Comparison of ENCODE assay signal across 7 mouse cellular contexts in the genomic region with DNA sequence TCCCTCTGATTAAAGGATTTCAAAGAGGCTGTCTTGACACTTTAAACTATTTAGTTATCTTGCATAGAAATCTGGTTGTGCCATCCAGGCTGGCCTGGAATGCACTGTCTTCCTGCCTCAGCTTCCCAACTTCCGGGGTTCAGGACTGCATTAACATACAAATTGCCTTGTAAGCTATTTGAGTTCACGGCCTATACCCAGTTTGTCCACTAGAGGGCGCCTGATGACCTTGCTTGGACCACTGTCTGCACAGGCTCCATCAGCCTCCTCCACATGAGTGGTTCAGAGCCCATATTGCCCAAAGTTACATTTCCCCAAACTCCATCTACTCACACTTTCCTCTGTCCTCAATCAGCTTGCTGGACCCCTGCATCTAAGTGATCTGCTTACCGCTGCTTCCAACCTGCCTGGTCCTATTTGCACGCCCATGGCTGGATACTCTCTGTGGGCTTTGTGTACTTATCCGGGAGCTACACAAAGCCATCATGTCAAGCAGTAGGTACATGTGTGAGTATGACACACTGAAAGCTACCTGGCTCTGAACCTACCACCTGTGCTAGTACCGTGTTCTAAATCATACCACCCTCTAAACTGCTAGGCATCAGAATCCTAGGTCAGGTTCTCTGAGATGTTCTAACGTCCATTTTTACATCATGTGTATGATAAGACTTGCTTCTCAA. TPM values are rescaled to one million over a fixed set of nuclear protein-coding genes. Genes with fewer than 3 reads are reported as not detected.
DNase-seq lines count a peak whose midpoint lies in the region; ATAC-seq and TF ChIP-seq lines count a peak whose summit lies in the region.

No protein-coding gene starts in this region.

- TF ChIP-seq CTCF in small intestine, adult 2 months (IDR thresholded peaks at IDR 0.05; ENCODE audit: extremely low read depth, insufficient read length, insufficient replicate concordance, low read depth, low read length): peak; percentile 98; the same call in 1 of the 2 replicates

- 54% methylated on average over 8 of the region's 8 CpGs for WGBS in intestine, embryonic 16.5 days
- 52% methylated on average over 8 of the region's 8 CpGs for WGBS in midbrain, embryonic 13.5 days
- 54% methylated on average over 8 of the region's 8 CpGs for WGBS in small intestine, adult 2 months

- H3K27me3 ChIP-seq in intestine, embryonic 16.5 days (replicated peaks; ENCODE audit: control insufficient read depth, insufficient read depth, low read length): no peaks in the 10 kb centered on the region
- H3K27me3 ChIP-seq in midbrain, embryonic 13.5 days: no peaks in the 10 kb centered on the region
- no peaks in the 10 kb centered on the region for H3K27me3 ChIP-seq in small intestine, adult 2 months (ENCODE audit: control insufficient read depth, insufficient read depth, low read length)

- no peak overlapping the region for H3K4me3 ChIP-seq in intestine, embryonic 16.5 days (ENCODE audit: low read length)
- no peak overlapping the region for H3K4me3 ChIP-seq in midbrain, embryonic 13.5 days (replicated peaks)
- no peak overlapping the region for H3K4me3 ChIP-seq in small intestine, adult 2 months (ENCODE audit: low read depth, low read length)

- H3K27ac ChIP-seq in intestine, embryonic 16.5 days (ENCODE audit: low read length): no peak overlapping the region
- H3K27ac ChIP-seq in midbrain, embryonic 13.5 days: no peak overlapping the region
- no peak overlapping the region for H3K27ac ChIP-seq in small intestine, adult 2 months (ENCODE audit: insufficient read depth, low read depth, low read length)

- intact Hi-C loops in gastrocnemius, postnatal 36 days (cut with DNase I): loop anchor here (1.0 to 10.0 kb wide), 3 partner anchors 125 to 595 kb away; a partner anchor contains a TSS
- intact Hi-C loops in left cerebral cortex, postnatal 36 days (cut with DNase I): loop anchor here (10.0 kb wide), 1 partner anchor 595 kb away; a partner anchor contains a TSS

- H3K4me1 ChIP-seq in intestine, embryonic 16.5 days (ENCODE audit: control insufficient read depth, insufficient read depth, low read length): peaks cover 8% of the 10 kb centered on the region; the same call in 1 of the 2 replicates
- H3K4me1 ChIP-seq in midbrain, embryonic 13.5 days (replicated peaks): no peaks in the 10 kb centered on the region
- H3K4me1 ChIP-seq in small intestine, adult 2 months (ENCODE audit: control insufficient read depth, insufficient read depth, insufficient read length, low read length): peaks cover 5% of the 10 kb centered on the region; the same call in 1 of the 2 replicates

- no peaks in the 10 kb centered on the region for H3K9me3 ChIP-seq in intestine, embryonic 16.5 days (ENCODE audit: control insufficient read depth, low read length)
- H3K9me3 ChIP-seq in midbrain, embryonic 13.5 days: no peaks in the 10 kb centered on the region

- no peak overlapping the region for H3K9ac ChIP-seq in intestine, embryonic 16.5 days (ENCODE audit: low read depth, low read length)
- H3K9ac ChIP-seq in midbrain, embryonic 13.5 days (replicated peaks): no peak overlapping the region

- peak; percentile 66 for DNase-seq in adrenal gland, adult 8-10 months
- DNase-seq in embryo, embryonic 11 days: peak; percentile 90
- DNase-seq in gastrocnemius, postnatal 36 days: peak; percentile 77 to 80
- peak; percentile 75 to 83 for DNase-seq in left cerebral cortex, postnatal 36 days (ENCODE audit: low spot score in 2 of 2)

- H3K4me2 ChIP-seq in intestine, embryonic 16.5 days (ENCODE audit: low read depth, low read length): no peak overlapping the region
- H3K4me2 ChIP-seq in midbrain, embryonic 13.5 days (replicated peaks): no peak overlapping the region

- H3K36me3 ChIP-seq in intestine, embryonic 16.5 days (ENCODE audit: control insufficient read depth, insufficient read depth, low read length): peaks cover 5% of the 10 kb centered on the region; the same call in 1 of the 2 replicates
- H3K36me3 ChIP-seq in midbrain, embryonic 13.5 days: no peaks in the 10 kb centered on the region
- H3K36me3 ChIP-seq in small intestine, adult 2 months (ENCODE audit: control insufficient read depth, insufficient read depth, low read length): peaks cover 33% of the 10 kb centered on the region

- ATAC-seq in intestine, embryonic 16.5 days: peak; percentile 75
- peak; percentile 91 for ATAC-seq in midbrain, embryonic 13.5 days

- no peak for TF ChIP-seq POLR2A in small intestine, adult 2 months (IDR thresholded peaks at IDR 0.05; ENCODE audit: low read depth, low read length)

RNA-seq across cellular contexts. Expression of a gene that starts 41.2 kb away (rescaled TPM):
- 10 to 100 TPM; 15.6 to 21.4 (median 20.1) TPM for total RNA-seq in adrenal gland, adult 8-10 months (2022)
- 10 to 100 TPM; 13.7 to 14.3 TPM for total RNA-seq in gastrocnemius, postnatal 36 days (2021)
- 22.3 and 23.6 TPM in 2 replicates for polyA plus RNA-seq in intestine, embryonic 16.5 days (2015; fragmentation: Nextera tagmentation; extraction: Ambion mirVana)
- total RNA-seq in left cerebral cortex, postnatal 36 days (2021): 10 to 100 TPM; 23.4 to 23.5 TPM
- polyA plus RNA-seq in midbrain, embryonic 13.5 days (2015; fragmentation: Nextera tagmentation; extraction: Ambion mirVana): 50.0 and 50.3 TPM in 2 replicates
- polyA plus RNA-seq in small intestine, adult 2 months (2012; rRNA removed): 0.86 and 1.6 TPM in 2 replicates

RNA-seq across cellular contexts. Expression of a gene that starts 41.3 kb away (rescaled TPM):
- total RNA-seq in adrenal gland, adult 8-10 months (2022): 10 to 100 TPM; 34.5 to 43.4 (median 39.3) TPM
- total RNA-seq in gastrocnemius, postnatal 36 days (2021): 10 to 100 TPM in 1 of 2 experiments, 1 to 10 TPM in 1; 9.9 to 11.7 TPM
- polyA plus RNA-seq in intestine, embryonic 16.5 days (2015; fragmentation: Nextera tagmentation; extraction: Ambion mirVana): 8.6 and 9.8 TPM in 2 replicates
- total RNA-seq in left cerebral cortex, postnatal 36 days (2021): 10 to 100 TPM; 43.2 to 44.3 TPM
- polyA plus RNA-seq in midbrain, embryonic 13.5 days (2015; fragmentation: Nextera tagmentation; extraction: Ambion mirVana): 16.7 TPM in 2 replicates
- 7.6 and 11.1 TPM in 2 replicates for polyA plus RNA-seq in small intestine, adult 2 months (2012; rRNA removed)

RNA-seq across cellular contexts. Expression of a gene that starts 57.1 kb away (rescaled TPM):
- total RNA-seq in adrenal gland, adult 8-10 months (2022): 10 to 100 TPM; 23.3 to 37.9 (median 32.1) TPM
- total RNA-seq in gastrocnemius, postnatal 36 days (2021): 1 to 10 TPM; 3.1 to 4.0 TPM
- 51.2 and 58.4 TPM in 2 replicates for polyA plus RNA-seq in intestine, embryonic 16.5 days (2015; fragmentation: Nextera tagmentation; extraction: Ambion mirVana)
- 10 to 100 TPM; 56.1 to 63.6 TPM for total RNA-seq in left cerebral cortex, postnatal 36 days (2021)
- 10.2 and 11.2 TPM in 2 replicates for polyA plus RNA-seq in midbrain, embryonic 13.5 days (2015; fragmentation: Nextera tagmentation; extraction: Ambion mirVana)
- polyA plus RNA-seq in small intestine, adult 2 months (2012; rRNA removed): 33.4 and 56.9 TPM in 2 replicates

Comparison
In these comparisons a context has a peak if more than half of its experiments do, and no peak if none do; other contexts are left out.
1. RNA of a gene that starts 57.1 kb away (total RNA-seq): 56.1 to 63.6 TPM in left cerebral cortex, postnatal 36 days and 23.3 to 37.9 TPM in adrenal gland, adult 8-10 months; 3.1 to 4.0 TPM in gastrocnemius, postnatal 36 days; every median in the first group is over 4 times any median in the second.
2. Peak in every context shown above with its lines, with median percentiles within 50 percentile points of each other: DNase-seq.